Mouse (Mus musculus) layer of hippocampus, postnatal 10 days (tissue): ENCODE measurements around the gene Micall2. TPM values are rescaled to one million over a fixed set of nuclear protein-coding genes. Genes with fewer than 3 reads are reported as not detected.

Source experiments
- DNase-seq, 2 experiments: peaks; one replicate each; pipeline ENCODE4 v3.0.0; 2021; ENCODE audit warnings: low spot score in 2 of 2
- microRNA-seq, 2 experiments: library from miRNA; unstranded; fragments of <30 nt; microRNA quantifications; one replicate each; pipeline ENCODE4 v1.2.0; 2021
- total RNA-seq, 2 experiments: library from RNA; stranded (reverse); gene quantifications; 2 replicates each; pipeline ENCODE4 v1.2.3; 2021

Micall2 gene
- total RNA-seq, 2 experiments from 2014 or later, result 3.5 to 4.3 TPM

DNA sequence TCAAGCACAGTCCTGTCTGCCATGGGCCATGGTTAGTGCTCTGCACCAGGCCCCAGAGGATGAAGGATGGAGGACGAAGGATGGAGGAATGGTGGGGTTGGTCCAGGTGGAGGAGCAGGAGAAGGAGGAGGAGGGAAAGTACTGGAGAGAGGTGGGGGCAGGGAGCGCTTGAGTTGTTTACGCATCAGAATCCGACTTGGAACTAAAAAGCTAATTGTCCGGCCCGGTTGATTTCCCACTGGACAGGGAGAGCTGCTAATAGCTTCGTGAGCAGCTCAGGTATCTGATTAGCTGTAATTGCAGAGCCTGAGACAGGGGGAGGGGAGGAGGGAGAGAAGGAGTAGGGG is 53.5 kb downstream of the Micall2 start:
- DNase-seq, result peak in 1 of 2 experiments; percentile 10

- DNase-seq, result peak; percentile 19 to 28
These were observed 54.1 kb downstream of the Micall2 start for GRCm38 (mm10) chr5:139681832-139682630.

- DNase-seq, result no peak
These were observed 60.5 kb downstream of the Micall2 start for GRCm38 (mm10) chr5:139675707-139675967.

DNA sequence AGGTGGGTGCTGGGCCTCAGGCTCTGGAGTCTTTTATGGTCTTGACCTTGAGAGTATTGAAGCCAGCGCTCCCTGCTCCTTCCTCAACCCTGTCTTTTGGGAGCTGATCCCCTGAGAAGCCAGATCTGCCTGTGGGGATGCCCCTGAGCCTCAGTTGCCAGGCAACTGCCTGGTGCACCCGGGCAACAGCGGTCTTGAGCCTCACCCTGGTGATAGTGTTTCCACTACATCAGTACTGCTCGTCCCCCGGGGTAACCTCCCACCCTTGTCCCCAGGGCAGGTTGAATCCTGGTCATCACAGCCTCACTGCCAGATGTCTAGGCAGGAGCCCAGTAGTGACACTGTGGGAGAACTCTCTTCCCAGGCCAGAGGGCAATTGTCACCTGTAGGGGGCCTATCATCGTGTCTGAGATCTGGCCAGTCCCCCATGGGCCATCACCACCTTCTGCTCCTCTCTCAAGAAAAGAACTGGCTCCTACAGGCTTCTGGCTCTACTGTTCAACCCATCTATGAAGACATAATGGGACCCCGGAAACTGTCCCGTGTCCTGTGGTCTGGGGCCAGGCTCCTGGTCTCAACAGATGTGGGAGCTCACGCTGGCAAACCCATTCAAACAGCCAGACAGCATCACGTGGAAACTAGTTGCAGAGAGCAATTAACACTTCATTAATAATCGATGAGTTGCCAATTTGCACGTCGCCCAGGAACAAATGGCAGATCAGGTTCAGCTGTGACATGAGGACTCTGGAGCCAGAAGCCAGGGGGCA is 61.0 kb downstream of the Micall2 start:
- no peak for DNase-seq

GRCm38 (mm10) chr5:139669380-139669779 is 66.8 kb downstream of the Micall2 start:
- DNase-seq, result peak in 1 of 2 experiments; percentile 29

GRCm38 (mm10) chr5:139668494-139668893 is 67.6 kb downstream of the Micall2 start:
- peak; percentile 67 to 77 for DNase-seq

GRCm38 (mm10) chr5:139666496-139666895 is 69.6 kb downstream of the Micall2 start:
- no peak for DNase-seq

DNA sequence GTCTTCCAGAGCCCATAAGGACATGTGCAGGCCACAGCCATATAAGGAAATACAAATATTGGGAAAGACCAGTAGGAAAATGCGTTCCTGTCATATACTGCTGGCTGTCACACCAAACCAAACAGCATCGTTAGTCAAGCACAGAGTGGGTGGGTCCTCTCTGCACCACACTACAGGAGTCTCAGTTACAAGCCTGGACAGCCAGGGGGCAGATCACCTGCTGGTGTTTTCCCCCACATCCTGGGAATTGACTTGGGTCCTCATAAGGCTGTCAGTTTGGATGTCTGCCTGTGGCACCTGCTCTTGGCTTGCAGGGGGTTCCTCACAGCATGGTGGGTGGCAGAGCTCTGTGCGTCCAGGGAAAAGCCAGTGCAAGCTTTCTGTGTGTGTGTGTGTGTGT is 70.8 kb downstream of the Micall2 start:
- DNase-seq, result no peak

- no peak for DNase-seq
These were observed 74.4 kb downstream of the Micall2 start for GRCm38 (mm10) chr5:139661713-139662112.

DNA sequence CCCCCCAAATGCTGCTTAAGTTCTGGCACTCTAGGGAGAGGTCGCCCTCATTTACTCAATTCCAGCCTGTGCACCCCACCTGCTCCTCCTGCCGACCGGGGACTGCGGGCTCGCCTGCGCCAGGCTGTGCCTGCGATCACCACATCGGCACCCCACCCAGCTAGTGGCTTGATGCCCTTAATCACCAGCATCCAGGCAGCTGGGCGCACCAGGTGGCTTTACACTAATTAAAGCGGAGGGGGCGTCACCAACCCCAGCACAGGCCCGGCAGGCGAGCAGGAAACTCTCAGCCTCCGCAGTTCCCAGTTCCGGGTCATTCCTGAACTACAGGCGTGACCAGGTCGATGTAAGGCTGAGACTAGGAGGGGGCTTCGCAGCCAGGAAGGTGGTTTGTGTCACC is 76.8 kb downstream of the Micall2 start:
- peak in 1 of 2 experiments; percentile 22 for DNase-seq

- no peak for DNase-seq
These were observed 77.3 kb downstream of the Micall2 start for GRCm38 (mm10) chr5:139658865-139659264.

DNA sequence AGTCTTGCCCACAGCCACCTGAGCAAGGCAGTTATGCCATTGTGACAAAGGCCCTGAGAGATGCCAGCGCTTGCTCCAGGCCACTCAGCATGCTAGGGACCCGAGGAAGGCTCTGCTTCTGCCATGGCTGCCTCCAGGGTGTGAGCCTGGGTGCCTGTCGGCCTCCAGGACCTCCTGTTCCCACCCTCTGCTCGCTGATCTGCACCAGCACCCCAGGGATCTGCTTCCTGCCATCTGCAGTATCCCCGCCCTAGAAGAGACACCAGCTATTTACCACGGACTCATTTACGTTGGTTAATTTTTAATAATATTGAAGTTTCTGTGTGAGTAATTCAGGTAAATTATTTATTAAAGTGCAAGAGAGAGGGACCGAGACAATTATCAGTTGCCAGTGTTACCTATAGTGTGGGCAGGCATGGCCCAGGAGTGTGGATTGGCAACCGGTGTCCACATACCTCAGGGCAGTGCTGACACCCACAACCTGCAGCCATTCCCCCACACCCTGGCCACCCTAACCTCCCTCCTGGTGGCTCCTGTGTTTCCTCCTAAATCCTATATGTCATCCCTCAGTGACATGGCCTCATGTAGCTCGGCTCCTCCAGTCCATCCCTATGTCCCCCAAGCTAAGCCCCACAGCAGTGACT is 78.1 kb downstream of the Micall2 start:
- DNase-seq, result no peak

Small RNAs within 50 kb of the gene (microRNA-seq; reads per million reads assigned to microRNA genes)
- gene Mir7037, result 0.59 to 0.89 reads per million in 2 experiments

Other genes starting within 250 kb of the Micall2 start
- gene Uncx, start 192.8 kb downstream of the Micall2 start, total RNA-seq, result under 1 TPM in 1 of 2 experiments, not detected in 1; 0.13 TPM
- 10 to 100 TPM; 91.7 to 93.3 TPM for gene Ints1, start 39.3 kb upstream of the Micall2 start, total RNA-seq
- 10 to 100 TPM; 10.3 to 10.4 TPM for gene Mafk, start 55.2 kb upstream of the Micall2 start, total RNA-seq
- gene Tmem184a, start 83.6 kb upstream of the Micall2 start, total RNA-seq, result under 1 TPM in 1 of 2 experiments, not detected in 1; 0.85 TPM
- gene Gm26938, start 90.1 kb upstream of the Micall2 start, total RNA-seq, result not detected
- 10 to 100 TPM; 16.1 to 23.2 TPM for gene Psmg3, start 90.5 kb upstream of the Micall2 start, total RNA-seq
- 10 to 100 TPM; 36.1 to 41.9 TPM for gene Elfn1, start 171.6 kb upstream of the Micall2 start, total RNA-seq